Mouse (Mus musculus) thymus, adult 2 months (tissue): ENCODE data around the gene Gm49425. TPM values are rescaled to one million over a fixed set of nuclear protein-coding genes. Genes with fewer than 3 reads are reported as not detected.
A peak's percentile ranks its signal among the peaks of the same experiment; 100 is the strongest.

Source experiments
- DNase-seq: peaks from one replicate; pipeline ENCODE4 v3.0.0; 2021
- H3K27ac ChIP-seq: fragments of 200-500 bp; 2 replicates; pipeline ENCODE4 v1.5.1; 2012; ENCODE audit warnings: low read length, control low read depth; ENCODE audit not compliant: control insufficient read depth, insufficient read depth
- H3K27me3 ChIP-seq: fragments of 200-500 bp; 2 replicates; pipeline ENCODE4 v1.6.1; 2012; ENCODE audit warnings: mild to moderate bottlenecking, low read length, moderate library complexity, mixed read lengths; ENCODE audit not compliant: control insufficient read depth, insufficient read depth
- H3K36me3 ChIP-seq: fragments of 200-500 bp; 2 replicates; pipeline ENCODE4 v1.6.1; 2012; ENCODE audit warnings: mild to moderate bottlenecking, low read length, moderate library complexity; ENCODE audit not compliant: control insufficient read depth, insufficient read depth
- H3K4me1 ChIP-seq: fragments of 200-500 bp; replicated peaks from 2 replicates; pipeline ENCODE4 v1.6.1; 2012; ENCODE audit warnings: low read length; ENCODE audit not compliant: control insufficient read depth, insufficient read depth
- H3K4me3 ChIP-seq: fragments of 200-500 bp; 2 replicates; pipeline ENCODE4 v1.5.1; 2012; ENCODE audit warnings: mild to moderate bottlenecking, low read length, control low read depth, moderate library complexity; ENCODE audit not compliant: control insufficient read depth, insufficient read depth
- CTCF ChIP-seq: fragments of 200-500 bp; IDR thresholded peaks from 2 replicates; pipeline ENCODE4 v1.5.1; 2012; ENCODE audit warnings: mild to moderate bottlenecking, control low read depth, low read length, moderate library complexity, borderline replicate concordance; ENCODE audit not compliant: control insufficient read depth, poor library complexity, insufficient read depth; ENCODE audit errors: extremely low read depth
- POLR2A ChIP-seq: fragments of 200-500 bp; IDR thresholded peaks from 2 replicates; pipeline ENCODE4 v1.6.1; 2012; ENCODE audit warnings: mild to moderate bottlenecking, low read length, control low read depth, moderate library complexity; ENCODE audit not compliant: control insufficient read depth, poor library complexity, insufficient read depth; ENCODE audit errors: extremely low read depth
- WGBS: fragments of 180-500 bp; shearing (Covaris S2); methylation state at CpG from one replicate; pipeline ENCODE4 v1.1.7; 2018; 5-methylcytosine and 5-hydroxymethylcytosine counted together
- polyA plus RNA-seq: library from polyadenylated mRNA; depleted of rRNA; stranded (reverse); fragments of >200 nt; gene quantifications from 2 replicates; pipeline ENCODE4 v1.2.3, GENCODE M21; 2012

The Gm49425 gene
- polyA plus RNA-seq, 1 experiment = 0.24 TPM

GRCm38 (mm10) chr15:101493713-101494112, 23.3 kb downstream of the Gm49425 start:
- TF ChIP-seq CTCF = no peak
- no peak for TF ChIP-seq POLR2A
- H3K4me1 ChIP-seq = no peaks in the 10 kb centered on the region
- H3K36me3 ChIP-seq = no peaks in the 10 kb centered on the region
- H3K27me3 ChIP-seq = no peaks in the 10 kb centered on the region
- WGBS = 98% methylated on average over 6 of the region's 6 CpGs
- no peak overlapping the region for H3K27ac ChIP-seq
- no peak for DNase-seq
- H3K4me3 ChIP-seq = no peak overlapping the region

GRCm38 (mm10) chr15:101492718-101493117, 24.3 kb downstream of the Gm49425 start:
- peaks cover 7% of the 10 kb centered on the region for H3K4me1 ChIP-seq
- no peaks in the 10 kb centered on the region for H3K36me3 ChIP-seq
- TF ChIP-seq POLR2A (no peak), CTCF (no peak)
- H3K27me3 ChIP-seq = no peaks in the 10 kb centered on the region
- WGBS = 64% methylated on average over 8 of the region's 8 CpGs
- no peak overlapping the region for H3K27ac ChIP-seq
- no peak for DNase-seq
- H3K4me3 ChIP-seq = no peak overlapping the region

GRCm38 (mm10) chr15:101491431-101491830, 25.6 kb downstream of the Gm49425 start, which contains the start of gene Krt83:
Krt83 (minus strand) TSS chr15:101491512.
- DNase-seq = no peak
- Histone ChIP-seq H3K27me3 (no peaks in the 10 kb centered on the region), H3K27ac (no peak within 1 kb of the TSS), H3K4me3 (no peak within 1 kb of the TSS), H3K4me1 (peaks cover 14% of the 10 kb centered on the region), H3K36me3 (no peaks in the 10 kb centered on the region)
- TF ChIP-seq POLR2A (no peak), CTCF (no peak)
- 98% methylated on average over 6 of the region's 6 CpGs for WGBS

- Histone ChIP-seq H3K27me3 (no peaks in the 10 kb centered on the region), H3K4me1 (peaks cover 40% of the 10 kb centered on the region), H3K36me3 (no peaks in the 10 kb centered on the region), H3K27ac (peak overlapping the region; percentile 40; the same call in 1 of the 2 replicates), H3K4me3 (no peak overlapping the region)
- TF ChIP-seq CTCF (no peak), POLR2A (no peak)
- WGBS = 12% methylated on average over 11 of the region's 11 CpGs
- peak; percentile 57 for DNase-seq
Measured at GRCm38 (mm10) chr15:101485911-101486635, 31.0 kb downstream of the Gm49425 start.

- Histone ChIP-seq H3K27ac (no peak overlapping the region), H3K4me3 (no peak overlapping the region), H3K27me3 (no peaks in the 10 kb centered on the region), H3K36me3 (no peaks in the 10 kb centered on the region), H3K4me1 (peaks cover 40% of the 10 kb centered on the region)
- no peak for DNase-seq
- TF ChIP-seq POLR2A (no peak), CTCF (no peak)
- WGBS = 83% methylated on average over 1 of the region's 1 CpGs
Measured at GRCm38 (mm10) chr15:101484939-101485338, 32.1 kb downstream of the Gm49425 start.

- no peak overlapping the region for H3K27ac ChIP-seq
- 94% methylated on average over 1 of the region's 1 CpGs for WGBS
- peaks cover 43% of the 10 kb centered on the region for H3K4me1 ChIP-seq
- DNase-seq = no peak
- no peaks in the 10 kb centered on the region for H3K36me3 ChIP-seq
- no peaks in the 10 kb centered on the region for H3K27me3 ChIP-seq
- no peak overlapping the region for H3K4me3 ChIP-seq
- TF ChIP-seq CTCF = no peak
Measured at GRCm38 (mm10) chr15:101483646-101484045, 33.4 kb downstream of the Gm49425 start.
